Mouse (Mus musculus) heart, embryonic 10.5 days (tissue): Measurements from ENCODE around the gene Gm9844. TPM values are rescaled to one million over a fixed set of nuclear protein-coding genes. Genes with fewer than 3 reads are reported as not detected.

Source experiments
- DNase-seq: peaks from one replicate; pipeline ENCODE4 v3.0.0-alpha.2; 2017; ENCODE audit warnings: low spot score
- H3K27ac ChIP-seq: fragments of 300-500 bp; sonication (generic); 2 replicates; pipeline ENCODE4 v1.5.1; 2016; ENCODE audit warnings: mild to moderate bottlenecking
- H3K27me3 ChIP-seq: fragments of 300-500 bp; sonication (generic); 2 replicates; pipeline ENCODE4 v1.6.1; 2016; ENCODE audit warnings: mild to moderate bottlenecking; ENCODE audit not compliant: poor library complexity, insufficient read depth, severe bottlenecking
- H3K36me3 ChIP-seq: fragments of 300-500 bp; sonication (generic); 2 replicates; pipeline ENCODE4 v1.6.1; 2016; ENCODE audit warnings: mild to moderate bottlenecking, moderate library complexity
- H3K4me1 ChIP-seq: fragments of 300-500 bp; sonication (generic); 2 replicates; pipeline ENCODE4 v1.6.1; 2016; ENCODE audit warnings: mild to moderate bottlenecking
- H3K4me3 ChIP-seq: fragments of 300-500 bp; sonication (generic); 2 replicates; pipeline ENCODE4 v1.5.1; 2016; ENCODE audit warnings: mild to moderate bottlenecking, moderate library complexity
- H3K9me3 ChIP-seq: fragments of 300-500 bp; sonication (generic); 2 replicates; pipeline ENCODE4 v1.6.1; 2016; ENCODE audit warnings: mild to moderate bottlenecking, moderate library complexity
- WGBS: fragments of 180-500 bp; shearing (Covaris S2); methylation state at CpG from one replicate; pipeline ENCODE4 v1.1.7; 2016; 5-methylcytosine and 5-hydroxymethylcytosine counted together
- polyA plus RNA-seq: library from polyadenylated mRNA; unstranded; fragments of >200 nt; fragmentation: Nextera tagmentation; extraction: Ambion mirVana; gene quantifications from 2 replicates; pipeline ENCODE4 v1.2.1, GENCODE M21; 2016

Gene Gm9844
- polyA plus RNA-seq, 1 experiment from 2014 or later = 15.0 TPM

- Histone ChIP-seq H3K27ac (peak overlapping the region; percentile 60; the same call in 1 of the 2 replicates), H3K9me3 (no peaks in the 10 kb centered on the region), H3K36me3 (no peaks in the 10 kb centered on the region), H3K4me3 (no peak overlapping the region), H3K4me1 (peaks cover 20% of the 10 kb centered on the region), H3K27me3 (no peaks in the 10 kb centered on the region)
- DNase-seq = peak; percentile 89
- 31% methylated on average over 6 of the region's 6 CpGs for WGBS
These were observed 11.1 kb upstream of the Gm9844 start for GRCm38 (mm10) chr7:24850899-24851303.

DNA sequence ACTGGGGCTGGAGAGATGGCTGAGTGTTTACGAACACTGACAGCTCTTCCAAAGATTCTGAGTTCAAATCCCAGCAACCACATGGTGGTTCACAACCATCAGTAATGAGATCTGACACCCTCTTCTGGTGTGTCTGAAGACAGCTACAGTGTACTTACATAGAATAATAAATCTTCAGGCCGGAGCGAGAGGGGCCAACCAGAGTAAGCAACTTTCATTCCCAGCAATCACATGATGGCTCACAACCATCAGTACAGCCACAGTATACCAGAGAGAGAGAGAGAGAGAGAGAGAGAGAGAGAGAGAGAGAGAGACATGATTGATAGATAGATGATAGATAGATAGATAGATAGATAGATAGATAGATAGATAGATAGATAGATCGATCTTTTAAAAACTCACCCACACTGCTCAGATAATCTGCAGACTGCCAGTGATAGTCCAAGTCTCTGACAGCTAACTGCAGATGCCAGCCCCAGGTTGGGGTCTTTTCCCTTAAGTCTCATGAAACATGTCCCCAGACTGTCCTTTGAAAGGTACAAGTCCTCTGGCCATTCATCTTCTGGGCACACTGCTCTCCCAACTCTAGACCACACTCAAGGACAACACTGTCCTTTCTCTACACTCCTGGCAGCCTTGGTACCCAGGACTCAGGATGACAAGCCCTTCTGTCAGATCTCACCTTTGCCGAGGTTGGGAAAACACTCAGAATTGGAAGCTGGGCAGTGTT lies 10.3 kb upstream of the Gm9844 start:
- H3K36me3 ChIP-seq = no peaks in the 10 kb centered on the region
- no peak for DNase-seq
- peak overlapping the region; percentile 15; the same call in 1 of the 2 replicates for H3K4me3 ChIP-seq
- no peaks in the 10 kb centered on the region for H3K9me3 ChIP-seq
- H3K27ac ChIP-seq = peak overlapping the region; percentile 81; the same call in 1 of the 2 replicates
- H3K27me3 ChIP-seq = no peaks in the 10 kb centered on the region
- peaks cover 19% of the 10 kb centered on the region for H3K4me1 ChIP-seq
- 82% methylated on average over 5 of the region's 5 CpGs for WGBS

- peak overlapping the region; percentile 15; the same call in 1 of the 2 replicates for H3K4me3 ChIP-seq
- WGBS = 65% methylated on average over 8 of the region's 8 CpGs
- no peaks in the 10 kb centered on the region for H3K36me3 ChIP-seq
- H3K27me3 ChIP-seq = no peaks in the 10 kb centered on the region
- no peaks in the 10 kb centered on the region for H3K9me3 ChIP-seq
- peak; percentile 93 for DNase-seq
- H3K4me1 ChIP-seq = peaks cover 23% of the 10 kb centered on the region
- H3K27ac ChIP-seq = peak overlapping the region; percentile 81; the same call in 1 of the 2 replicates
These were observed 9.3 kb upstream of the Gm9844 start for GRCm38 (mm10) chr7:24852557-24853232.

GRCm38 (mm10) chr7:24853233-24853563 lies 8.8 kb upstream of the Gm9844 start:
- DNase-seq = no peak
- Histone ChIP-seq H3K36me3 (no peaks in the 10 kb centered on the region), H3K27ac (peak overlapping the region; percentile 81), H3K9me3 (no peaks in the 10 kb centered on the region), H3K4me3 (peak overlapping the region; percentile 22; the same call in 1 of the 2 replicates), H3K27me3 (no peaks in the 10 kb centered on the region), H3K4me1 (peaks cover 23% of the 10 kb centered on the region)

- WGBS = 30% methylated on average over 7 of the region's 7 CpGs
- H3K27ac ChIP-seq = peak overlapping the region; percentile 81
- H3K9me3 ChIP-seq = no peaks in the 10 kb centered on the region
- DNase-seq = no peak
- no peaks in the 10 kb centered on the region for H3K36me3 ChIP-seq
- peak overlapping the region; percentile 22; the same call in 1 of the 2 replicates for H3K4me3 ChIP-seq
- no peaks in the 10 kb centered on the region for H3K27me3 ChIP-seq
- peaks cover 23% of the 10 kb centered on the region for H3K4me1 ChIP-seq
These were observed 8.3 kb upstream of the Gm9844 start for GRCm38 (mm10) chr7:24853695-24854094.

- WGBS = 46% methylated on average over 6 of the region's 6 CpGs
- Histone ChIP-seq H3K9me3 (no peaks in the 10 kb centered on the region), H3K4me3 (no peak overlapping the region), H3K27ac (no peak overlapping the region), H3K4me1 (peaks cover 15% of the 10 kb centered on the region; the same call in 1 of the 2 replicates), H3K36me3 (no peaks in the 10 kb centered on the region), H3K27me3 (no peaks in the 10 kb centered on the region)
- no peak for DNase-seq
These were observed 5.4 kb upstream of the Gm9844 start for GRCm38 (mm10) chr7:24856460-24857120.

- H3K9me3 ChIP-seq = no peaks in the 10 kb centered on the region
- no peak for DNase-seq
- H3K4me3 ChIP-seq = no peak overlapping the region
- H3K27ac ChIP-seq = no peak overlapping the region
- no peaks in the 10 kb centered on the region for H3K27me3 ChIP-seq
- 71% methylated on average over 5 of the region's 5 CpGs for WGBS
- no peaks in the 10 kb centered on the region for H3K36me3 ChIP-seq
- peaks cover 4% of the 10 kb centered on the region; the same call in 1 of the 2 replicates for H3K4me1 ChIP-seq
These were observed 2.8 kb upstream of the Gm9844 start for GRCm38 (mm10) chr7:24859234-24859633.

GRCm38 (mm10) chr7:24862853-24863252 lies 840 bp downstream of the Gm9844 start:
- Histone ChIP-seq H3K4me1 (no peaks in the 10 kb centered on the region), H3K9me3 (no peaks in the 10 kb centered on the region), H3K4me3 (no peak overlapping the region), H3K27ac (no peak overlapping the region), H3K27me3 (peaks cover 6% of the 10 kb centered on the region; the same call in 1 of the 2 replicates), H3K36me3 (no peaks in the 10 kb centered on the region)
- DNase-seq = no peak
- 77% methylated on average over 4 of the region's 4 CpGs for WGBS

- Histone ChIP-seq H3K4me1 (no peaks in the 10 kb centered on the region), H3K9me3 (no peaks in the 10 kb centered on the region), H3K27me3 (peaks cover 17% of the 10 kb centered on the region), H3K27ac (no peak overlapping the region), H3K4me3 (no peak overlapping the region), H3K36me3 (no peaks in the 10 kb centered on the region)
- DNase-seq = no peak
- WGBS = 34% methylated on average over 6 of the region's 6 CpGs
These were observed 2.1 kb downstream of the Gm9844 start for GRCm38 (mm10) chr7:24864156-24864555.

GRCm38 (mm10) chr7:24869080-24869479 lies 7.1 kb downstream of the Gm9844 start:
- peaks cover 48% of the 10 kb centered on the region for H3K27me3 ChIP-seq
- H3K9me3 ChIP-seq = peaks cover 4% of the 10 kb centered on the region; the same call in 1 of the 2 replicates
- H3K4me3 ChIP-seq = no peak overlapping the region
- no peak overlapping the region for H3K27ac ChIP-seq
- 61% methylated on average over 17 of the region's 17 CpGs for WGBS
- no peak for DNase-seq
- no peaks in the 10 kb centered on the region for H3K36me3 ChIP-seq
- 0 out of 2 replicates have a peak, but pooled peaks cover 5% of the 10 kb centered on the region for H3K4me1 ChIP-seq

DNA sequence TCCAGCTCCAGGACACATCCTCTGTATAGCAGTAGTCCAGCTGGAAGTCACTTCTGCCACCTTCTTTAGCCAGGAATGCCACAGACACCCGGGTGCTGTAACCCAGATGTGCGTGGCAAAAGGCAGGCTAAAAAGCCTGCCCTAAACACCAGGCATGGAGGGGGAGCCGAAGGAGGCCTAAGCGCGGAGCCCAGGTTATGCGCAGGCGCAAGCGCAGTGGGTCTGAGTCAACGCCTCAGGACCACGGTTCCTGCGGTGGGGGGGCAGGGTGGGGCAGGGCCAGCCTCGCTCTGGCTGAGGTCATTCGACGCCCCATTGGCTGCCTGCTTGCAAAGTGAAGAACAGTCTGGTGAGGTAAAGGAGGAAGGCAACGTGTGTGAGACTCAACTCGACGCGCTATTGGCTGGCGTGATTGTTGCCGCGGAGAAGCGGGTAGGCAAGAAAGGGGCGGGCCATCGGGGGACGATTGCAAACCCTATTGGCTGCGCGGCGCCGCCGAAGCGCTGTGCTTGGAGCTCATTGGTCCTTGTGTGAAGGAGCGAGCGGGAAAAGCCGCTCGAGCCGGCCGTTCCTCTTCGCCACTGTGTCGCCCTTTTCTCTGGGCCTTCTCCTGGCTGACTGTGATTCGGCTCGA lies 7.6 kb downstream of the Gm9844 start, which contains the start of the genes Lypd4 and Dmrtc2:
Gene Lypd4 (minus strand): TSS at position 410 of the 634 bp plus-strand sequence.
Gene Dmrtc2 (plus strand): TSS at position 526 of the 634 bp plus-strand sequence.
- Histone ChIP-seq H3K27me3 (peaks cover 52% of the 10 kb centered on the region), H3K4me1 (0 out of 2 replicates have a peak, but pooled peaks cover 5% of the 10 kb centered on the region), H3K27ac (no peak within 1 kb of the TSS), H3K36me3 (no peaks in the 10 kb centered on the region), H3K9me3 (peaks cover 4% of the 10 kb centered on the region; the same call in 1 of the 2 replicates), H3K4me3 (0 out of 2 replicates have a peak within 1 kb of the TSS, but pooled peaks have one; percentile 12)
- 46% methylated on average over 41 of the region's 41 CpGs for WGBS
- DNase-seq = no peak

GRCm38 (mm10) chr7:24877588-24877987 lies 15.6 kb downstream of the Gm9844 start:
- H3K27me3 ChIP-seq = peaks cover 13% of the 10 kb centered on the region; the same call in 1 of the 2 replicates
- H3K36me3 ChIP-seq = no peaks in the 10 kb centered on the region
- no peak for DNase-seq
- no peak overlapping the region for H3K4me3 ChIP-seq
- 75% methylated on average over 3 of the region's 3 CpGs for WGBS
- H3K4me1 ChIP-seq = no peaks in the 10 kb centered on the region
- H3K27ac ChIP-seq = no peak overlapping the region
- H3K9me3 ChIP-seq = no peaks in the 10 kb centered on the region; the same call in 1 of the 2 replicates
